Mouse (Mus musculus) embryonic facial prominence, embryonic 11.5 days (tissue): ENCODE measurements at regions not wholly inside any gene's neighbourhood (a gene's known extent, or its start where the extent isn't known, plus 50 kb on each side); places are given as distances from the start of the nearest gene placed in this dataset.
A peak's percentile ranks its signal among the peaks of the same experiment; 100 is the strongest.

Source experiments
- ATAC-seq: fragments of 200-750 bp; cut with Nextera tagmentation; replicated peaks from 2 replicates; pipeline ENCODE4 v1.8.0; 2017; ENCODE audit warnings: low read depth; ENCODE audit not compliant: insufficient number of reproducible peaks, low FRiP score, low TSS enrichment
- DNase-seq: peaks from one replicate; pipeline ENCODE4 v3.0.0-alpha.2; 2015; ENCODE audit warnings: low spot score
- H3K27ac ChIP-seq: fragments of 300-500 bp; sonication (generic); replicated peaks from 2 replicates; pipeline ENCODE4 v1.5.1; 2014; ENCODE audit warnings: mild to moderate bottlenecking, low read depth, low read length, control low read depth
- H3K27me3 ChIP-seq: fragments of 300-500 bp; sonication (generic); 2 replicates; pipeline ENCODE4 v1.6.1; 2014; ENCODE audit warnings: mild to moderate bottlenecking, low read length, moderate library complexity, mixed read lengths; ENCODE audit not compliant: control insufficient read depth, insufficient read depth
- H3K36me3 ChIP-seq: fragments of 300-500 bp; sonication (generic); replicated peaks from 2 replicates; pipeline ENCODE4 v1.6.1; 2014; ENCODE audit warnings: low read depth, mild to moderate bottlenecking, low read length, moderate library complexity, mixed read lengths; ENCODE audit not compliant: control insufficient read depth, insufficient read depth
- H3K4me1 ChIP-seq: fragments of 300-500 bp; sonication (generic); 2 replicates; pipeline ENCODE4 v1.6.1; 2014; ENCODE audit warnings: low read length, mixed read lengths; ENCODE audit not compliant: control insufficient read depth, insufficient read depth
- H3K4me2 ChIP-seq: fragments of 300-500 bp; sonication (generic); 2 replicates; pipeline ENCODE4 v1.6.1; 2014; ENCODE audit warnings: low read depth, mild to moderate bottlenecking, control low read depth, low read length, moderate library complexity
- H3K4me3 ChIP-seq: fragments of 300-500 bp; sonication (generic); 2 replicates; pipeline ENCODE4 v1.5.1; 2014; ENCODE audit warnings: low read depth, low read length, control low read depth
- H3K9ac ChIP-seq: fragments of 300-500 bp; sonication (generic); replicated peaks from 2 replicates; pipeline ENCODE4 v1.6.1; 2014; ENCODE audit warnings: mild to moderate bottlenecking, control low read depth, low read length
- H3K9me3 ChIP-seq: fragments of 300-500 bp; sonication (generic); replicated peaks from 2 replicates; pipeline ENCODE4 v1.6.1; 2016; ENCODE audit warnings: mild to moderate bottlenecking, low read length, inconsistent platforms, mixed read lengths; ENCODE audit not compliant: control insufficient read depth
- WGBS: fragments of 180-500 bp; shearing (Covaris S2); extraction: QIAGEN DNeasy Blood & Tissue Kit; methylation state at CpG from one replicate; pipeline ENCODE4 v1.1.7; 2014; 5-methylcytosine and 5-hydroxymethylcytosine counted together

GRCm38 (mm10) chr4:8978949-8979348, 740.1 kb upstream of the Car8 start:
- WGBS = 88% methylated on average over 8 of the region's 8 CpGs
- no peak overlapping the region for H3K27ac ChIP-seq
- no peaks in the 10 kb centered on the region for H3K27me3 ChIP-seq
- H3K9ac ChIP-seq = no peak overlapping the region
- no peak for DNase-seq
- no peak overlapping the region for H3K4me3 ChIP-seq
- no peaks in the 10 kb centered on the region for H3K9me3 ChIP-seq
- H3K4me2 ChIP-seq = no peak overlapping the region
- ATAC-seq = no peak
- no peaks in the 10 kb centered on the region for H3K4me1 ChIP-seq
- no peaks in the 10 kb centered on the region for H3K36me3 ChIP-seq

- Histone ChIP-seq H3K9ac (no peak overlapping the region), H3K4me3 (no peak overlapping the region), H3K27ac (no peak overlapping the region), H3K36me3 (no peaks in the 10 kb centered on the region), H3K9me3 (no peaks in the 10 kb centered on the region), H3K27me3 (no peaks in the 10 kb centered on the region), H3K4me2 (no peak overlapping the region), H3K4me1 (no peaks in the 10 kb centered on the region)
- DNase-seq = no peak
- ATAC-seq = no peak
- 80% methylated on average over 5 of the region's 5 CpGs for WGBS
Measured at GRCm38 (mm10) chr4:8969951-8970455, 731.2 kb upstream of the Car8 start.

DNA sequence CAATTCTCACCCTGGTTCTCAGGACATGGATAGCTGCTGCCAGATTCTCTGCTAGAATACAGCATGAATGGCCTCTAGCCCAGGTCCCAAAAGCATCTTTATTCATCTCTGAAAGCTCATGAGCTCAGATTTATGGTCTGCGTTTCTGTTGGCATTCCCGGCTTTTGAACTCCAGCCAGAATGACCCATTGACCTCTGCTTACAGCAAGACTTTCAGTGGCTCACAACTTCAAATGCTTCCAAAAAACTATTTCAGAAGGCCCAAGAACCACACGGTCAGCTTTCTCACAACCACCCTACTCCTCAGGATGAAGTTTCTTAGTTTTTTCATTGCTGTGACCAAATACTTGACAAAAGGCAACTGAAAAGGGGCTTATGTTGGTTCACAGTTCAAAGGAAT, 729.9 kb upstream of the Car8 start:
- DNase-seq (no peak), ATAC-seq (no peak)
- no peak overlapping the region for H3K4me3 ChIP-seq
- no peak overlapping the region for H3K27ac ChIP-seq
- H3K9me3 ChIP-seq = no peaks in the 10 kb centered on the region
- H3K27me3 ChIP-seq = no peaks in the 10 kb centered on the region
- H3K4me2 ChIP-seq = no peak overlapping the region
- 30% methylated on average over 3 of the region's 3 CpGs for WGBS
- no peaks in the 10 kb centered on the region for H3K36me3 ChIP-seq
- H3K4me1 ChIP-seq = no peaks in the 10 kb centered on the region
- H3K9ac ChIP-seq = no peak overlapping the region

DNA sequence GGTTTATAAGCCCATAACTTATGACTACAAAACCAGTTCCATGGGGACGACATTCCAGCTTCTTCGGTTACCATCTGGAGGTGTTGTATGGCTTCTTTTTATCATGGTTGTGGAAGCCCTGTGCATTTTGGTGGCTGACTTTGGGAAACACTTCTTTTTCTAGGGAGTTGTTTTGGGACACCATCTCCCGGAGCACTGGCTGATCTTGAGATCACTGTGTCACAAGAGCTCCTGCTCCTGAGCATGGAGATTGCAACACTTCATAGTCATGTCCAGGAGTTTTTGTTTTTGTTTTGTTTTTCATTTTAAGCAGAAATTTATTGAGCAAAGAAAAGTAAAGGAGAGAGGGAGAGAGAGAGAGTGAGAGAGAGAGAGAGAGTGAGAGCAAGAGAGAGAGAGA, 729.1 kb upstream of the Car8 start:
- DNase-seq = no peak
- H3K27me3 ChIP-seq = no peaks in the 10 kb centered on the region
- ATAC-seq = no peak
- H3K9ac ChIP-seq = no peak overlapping the region
- H3K4me2 ChIP-seq = no peak overlapping the region
- H3K9me3 ChIP-seq = no peaks in the 10 kb centered on the region
- H3K27ac ChIP-seq = no peak overlapping the region
- no peaks in the 10 kb centered on the region for H3K4me1 ChIP-seq
- H3K36me3 ChIP-seq = no peaks in the 10 kb centered on the region
- H3K4me3 ChIP-seq = no peak overlapping the region
- WGBS = 87% methylated on average over 3 of the region's 3 CpGs

GRCm38 (mm10) chr4:8965563-8965962, 726.7 kb upstream of the Car8 start:
- Histone ChIP-seq H3K36me3 (no peaks in the 10 kb centered on the region), H3K4me1 (no peaks in the 10 kb centered on the region), H3K9ac (no peak overlapping the region), H3K9me3 (no peaks in the 10 kb centered on the region), H3K27me3 (no peaks in the 10 kb centered on the region), H3K4me3 (no peak overlapping the region), H3K4me2 (no peak overlapping the region), H3K27ac (no peak overlapping the region)
- ATAC-seq (no peak), DNase-seq (no peak)
- WGBS = 86% methylated on average over 5 of the region's 5 CpGs

GRCm38 (mm10) chr4:8962959-8963572, 724.2 kb upstream of the Car8 start:
- H3K9ac ChIP-seq = no peak overlapping the region
- no peak for ATAC-seq
- no peaks in the 10 kb centered on the region for H3K4me1 ChIP-seq
- H3K9me3 ChIP-seq = no peaks in the 10 kb centered on the region
- H3K27ac ChIP-seq = no peak overlapping the region
- H3K4me3 ChIP-seq = no peak overlapping the region
- DNase-seq = peak; percentile 39
- H3K4me2 ChIP-seq = no peak overlapping the region
- no peaks in the 10 kb centered on the region for H3K27me3 ChIP-seq
- no peaks in the 10 kb centered on the region for H3K36me3 ChIP-seq
- 54% methylated on average over 9 of the region's 9 CpGs for WGBS

DNA sequence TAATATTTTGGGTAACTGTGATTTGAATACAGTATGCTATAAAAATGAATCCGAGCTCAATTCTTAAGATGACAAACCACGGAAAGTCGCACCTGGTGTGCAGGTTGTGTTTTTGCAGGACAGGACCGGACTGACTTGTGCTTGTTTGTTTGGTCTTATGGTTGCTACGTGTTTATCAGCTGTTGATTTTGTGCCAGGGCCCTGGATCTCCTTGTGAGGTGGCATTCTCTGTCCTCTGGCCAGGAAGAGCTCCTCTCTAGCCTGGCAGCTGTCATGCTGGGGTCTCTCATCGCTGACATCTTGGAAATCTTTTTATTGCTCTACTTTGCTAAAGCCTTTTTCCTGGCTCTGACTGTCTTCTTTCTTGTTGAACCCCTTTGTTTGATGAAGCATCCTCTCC, 723.0 kb upstream of the Car8 start:
- no peaks in the 10 kb centered on the region; the same call in 1 of the 2 replicates for H3K4me1 ChIP-seq
- ATAC-seq = no peak
- H3K9ac ChIP-seq = no peak overlapping the region
- H3K4me2 ChIP-seq = no peak overlapping the region
- H3K27me3 ChIP-seq = no peaks in the 10 kb centered on the region
- 89% methylated on average over 6 of the region's 6 CpGs for WGBS
- no peaks in the 10 kb centered on the region for H3K9me3 ChIP-seq
- no peaks in the 10 kb centered on the region for H3K36me3 ChIP-seq
- no peak for DNase-seq
- no peak overlapping the region for H3K4me3 ChIP-seq
- no peak overlapping the region for H3K27ac ChIP-seq

DNA sequence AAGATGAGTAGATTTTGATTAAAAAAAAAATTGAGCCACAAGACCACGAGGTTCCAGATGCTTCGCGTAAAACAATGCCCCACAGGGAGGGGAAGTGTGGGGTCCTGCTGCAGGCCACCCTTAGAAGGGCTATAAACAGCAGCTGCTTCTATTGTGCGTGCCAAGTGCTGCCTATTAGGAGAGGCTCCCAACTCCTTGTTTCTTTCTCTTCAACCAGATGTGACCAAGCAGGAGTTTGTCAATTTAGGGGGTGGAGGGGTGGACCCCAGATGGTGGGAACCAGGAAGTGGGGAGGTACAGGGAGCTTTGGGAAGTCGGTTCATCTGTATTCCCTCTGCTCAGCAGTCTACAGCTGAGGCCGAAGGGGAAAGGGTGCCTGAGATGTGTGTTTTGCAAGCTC, 718.9 kb upstream of the Car8 start:
- ATAC-seq = 0 out of 2 replicates have a peak, but pooled peaks have one; percentile 19

More for the DNA sequence above, 718.9 kb upstream of the Car8 start:
- WGBS = 27% methylated on average over 6 of the region's 6 CpGs
- H3K27ac ChIP-seq = no peak overlapping the region
- no peaks in the 10 kb centered on the region; the same call in 1 of the 2 replicates for H3K4me1 ChIP-seq
- DNase-seq = peak; percentile 7
- H3K4me2 ChIP-seq = no peak overlapping the region
- no peaks in the 10 kb centered on the region for H3K27me3 ChIP-seq
- no peak overlapping the region for H3K4me3 ChIP-seq
- no peaks in the 10 kb centered on the region for H3K36me3 ChIP-seq
- no peaks in the 10 kb centered on the region for H3K9me3 ChIP-seq
- no peak overlapping the region for H3K9ac ChIP-seq
